Mouse (Mus musculus): ENCODE measurements around the gene Gga3.

- TF ChIP-seq FLI1 (IDR thresholded peaks at IDR 0.05; ENCODE audit: low read length) (no peak), GATA1 (IDR thresholded peaks at IDR 0.05; ENCODE audit: borderline replicate concordance, low read length) (no peak)
These were observed 11.4 kb upstream of the Gga3 start for GRCm38 (mm10) chr11:115615108-115615825.

Measured in megakaryocyte, embryonic 14.5 days (primary cell).